Mouse (Mus musculus) erythroblast, embryonic 14.5 days (primary cell): ENCODE measurements around the gene Nedd4.

Experiments
- GATA1 ChIP-seq: IDR thresholded peaks from 2 replicates; pipeline ENCODE4 v1.6.1; 2012; ENCODE audit warnings: low read length, inconsistent platforms, mixed read lengths
- TAL1 ChIP-seq: IDR thresholded peaks from 3 replicates; pipeline ENCODE4 v1.6.1; 2012; ENCODE audit warnings: low read length, inconsistent platforms, mixed read lengths

DNA sequence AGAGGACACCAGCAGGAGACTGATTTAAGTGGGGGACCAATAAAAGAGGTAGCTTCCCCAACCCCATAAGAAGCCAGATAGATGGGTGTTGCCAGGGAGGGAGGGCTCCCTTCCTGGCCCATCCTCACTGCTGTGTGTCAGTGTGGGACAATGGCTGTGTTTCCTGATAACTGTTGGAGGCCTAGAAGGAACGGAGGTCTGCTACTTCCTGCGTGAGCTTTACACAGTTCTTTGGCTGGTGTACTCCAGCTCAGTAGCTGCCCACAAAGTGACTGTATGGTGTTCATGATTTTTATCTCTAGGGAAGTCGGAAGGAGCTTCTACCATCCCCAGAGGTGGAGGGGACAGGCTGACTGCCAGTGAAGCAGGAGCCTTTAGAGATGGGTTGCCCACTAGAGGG is 5.2 kb upstream of the Nedd4 start:
- TF ChIP-seq GATA1: no peak
- TF ChIP-seq TAL1: no peak
